Mouse (Mus musculus) lung, postnatal 0 days (tissue): ENCODE data around the gene Lilrb4a.

ENCODE experiments used
- CTCF ChIP-seq: IDR thresholded peaks from 2 replicates; pipeline ENCODE4 v1.5.1; 2016; ENCODE audit warnings: antibody characterized with exemption, mild to moderate bottlenecking
- EP300 ChIP-seq: IDR thresholded peaks from 2 replicates; pipeline ENCODE4 v1.6.1; 2016; ENCODE audit warnings: antibody characterized with exemption, mild to moderate bottlenecking, control low read depth

DNA sequence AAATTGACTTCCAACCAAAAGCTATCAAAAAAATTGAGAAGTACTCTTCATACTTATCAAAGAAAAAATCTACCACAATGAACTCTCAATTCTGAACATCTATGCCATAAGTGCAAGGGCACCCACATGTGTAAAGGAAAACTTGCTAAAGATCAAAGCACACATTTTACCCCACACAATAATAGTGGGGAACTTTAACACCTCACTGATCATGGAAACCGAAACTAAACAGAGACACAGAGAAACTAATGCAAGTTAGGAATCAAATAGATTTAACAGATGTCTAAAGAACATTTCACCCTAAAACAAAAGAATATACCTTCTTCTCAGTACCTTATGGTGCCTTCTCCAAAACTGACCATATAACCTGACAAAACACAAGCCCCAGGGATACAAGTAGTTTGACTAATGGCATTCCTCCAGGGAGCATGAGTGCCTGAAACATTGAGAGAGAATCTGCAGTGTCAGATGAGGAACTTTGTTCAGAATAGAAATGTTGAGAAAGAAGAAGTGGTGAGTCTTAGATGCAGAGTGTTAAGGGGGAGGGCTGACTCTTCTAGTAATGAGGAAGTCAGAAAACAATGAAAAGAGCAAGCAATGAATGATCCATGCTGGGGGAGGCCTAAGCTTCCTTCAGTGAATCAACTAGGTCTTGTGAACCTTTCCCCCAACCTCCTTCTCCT lies 37.0 kb upstream of the Lilrb4a start:
- TF ChIP-seq EP300: no peak
- TF ChIP-seq CTCF: no peak
